Mouse (Mus musculus) layer of hippocampus, postnatal 10 days (tissue): Measurements from ENCODE around the gene Cetn2. TPM values are rescaled to one million over a fixed set of nuclear protein-coding genes. Genes with fewer than 3 reads are reported as not detected.

ENCODE experiments used
- DNase-seq, 2 experiments: peaks; one replicate each; pipeline ENCODE4 v3.0.0; 2021; ENCODE audit warnings: low spot score in 2 of 2
- long read RNA-seq: library from polyadenylated mRNA; stranded (forward); transcript quantifications from one replicate; pipeline ENCODE4 v2.0.0, GENCODE M21; 2023
- total RNA-seq, 2 experiments: library from RNA; stranded (reverse); gene quantifications; 2 replicates each; pipeline ENCODE4 v1.2.3; 2021

Cetn2 gene
- 10 to 100 TPM; 49.7 to 50.1 TPM for total RNA-seq
- long read RNA-seq, transcript Cetn2-201 (4 exons, 1,026 nt), result minor isoform, 9 of 118 reads
- long read RNA-seq, transcript Cetn2-203 (5 exons, 1,286 nt), result major isoform, 104 of 118 reads
- long read RNA-seq, partial matches to known transcripts, result 2 of 118 reads
- long read RNA-seq, other reads (novel, unspliced or antisense), result 2 of 118 reads

- peak; percentile 78 to 84 for DNase-seq
Observed at GRCm38 (mm10) chrX:72917884-72918681, at the start of gene Cetn2, which contains the start of gene Nsdhl. Gene Cetn2 (minus strand): TSS chrX:72918411. Gene Nsdhl (plus strand): TSS chrX:72918557.

DNA sequence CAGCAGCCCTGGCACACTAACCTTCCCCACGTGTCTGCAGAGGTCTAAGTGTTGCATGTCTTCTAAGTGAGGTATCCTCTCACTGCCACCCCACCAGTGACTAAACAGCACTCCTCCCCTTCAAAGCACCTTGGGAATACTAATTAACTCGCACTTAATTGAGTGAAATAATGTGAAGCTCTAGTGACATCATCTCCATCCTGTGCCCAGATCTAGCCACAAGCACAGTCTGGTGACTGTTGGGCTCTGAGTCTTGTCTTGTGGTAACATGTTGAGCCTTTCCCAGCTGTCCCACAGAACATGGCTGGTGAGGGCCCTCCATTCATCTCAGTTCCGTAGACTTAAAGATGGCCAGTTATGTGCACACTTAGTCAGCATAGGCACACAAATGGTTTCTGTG is 44.5 kb upstream of the Cetn2 start:
- no peak for DNase-seq

DNA sequence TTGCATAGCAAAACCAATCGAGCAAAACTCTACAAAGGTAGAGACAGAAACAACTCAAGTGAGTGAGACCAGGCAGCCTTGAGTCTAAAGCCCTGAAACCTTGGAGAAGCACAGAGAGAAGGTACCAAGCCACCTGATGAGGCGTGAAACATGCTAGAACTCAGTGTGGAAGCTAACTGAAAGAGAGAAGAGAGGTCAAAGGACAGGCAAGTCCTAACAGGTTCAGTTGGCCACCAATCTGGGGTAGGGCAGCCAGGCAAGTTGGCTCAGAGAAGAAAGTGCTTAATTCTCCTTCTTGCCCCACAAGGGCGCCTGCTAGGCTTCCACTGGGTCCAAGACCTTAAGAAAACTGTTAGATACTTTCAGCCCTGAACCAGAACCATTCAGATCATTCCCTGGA is 43.3 kb upstream of the Cetn2 start:
- no peak for DNase-seq

- DNase-seq, result no peak
Observed at GRCm38 (mm10) chrX:72960431-72960830, 42.2 kb upstream of the Cetn2 start.

- DNase-seq, result no peak
Observed at GRCm38 (mm10) chrX:72956486-72956885, 38.3 kb upstream of the Cetn2 start.

- no peak for DNase-seq
Observed at GRCm38 (mm10) chrX:72953464-72953863, 35.3 kb upstream of the Cetn2 start.

GRCm38 (mm10) chrX:72921391-72921790 is 3.2 kb upstream of the Cetn2 start:
- no peak for DNase-seq

- no peak for DNase-seq
Observed at GRCm38 (mm10) chrX:72918682-72919059, 460 bp upstream of the Cetn2 start.

DNA sequence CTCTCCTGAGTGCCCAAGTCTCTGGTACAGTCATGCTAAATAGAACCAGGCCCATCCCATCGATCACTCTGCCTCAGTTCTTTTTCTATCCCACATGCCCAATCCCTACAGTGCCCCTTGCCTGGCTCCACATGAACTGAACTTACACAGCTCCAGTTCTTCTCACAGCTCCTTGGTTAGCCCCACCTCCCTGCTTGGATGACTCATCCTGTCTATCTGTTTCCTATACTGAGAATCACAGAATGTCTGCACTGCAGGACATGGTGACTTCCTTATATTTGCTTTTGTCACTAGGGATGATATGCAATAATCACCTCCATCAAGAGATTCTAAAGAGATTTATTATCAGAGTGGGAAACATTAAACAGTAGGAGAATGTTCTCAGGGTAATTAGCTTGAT is 6.6 kb downstream of the Cetn2 start:
- no peak for DNase-seq

DNA sequence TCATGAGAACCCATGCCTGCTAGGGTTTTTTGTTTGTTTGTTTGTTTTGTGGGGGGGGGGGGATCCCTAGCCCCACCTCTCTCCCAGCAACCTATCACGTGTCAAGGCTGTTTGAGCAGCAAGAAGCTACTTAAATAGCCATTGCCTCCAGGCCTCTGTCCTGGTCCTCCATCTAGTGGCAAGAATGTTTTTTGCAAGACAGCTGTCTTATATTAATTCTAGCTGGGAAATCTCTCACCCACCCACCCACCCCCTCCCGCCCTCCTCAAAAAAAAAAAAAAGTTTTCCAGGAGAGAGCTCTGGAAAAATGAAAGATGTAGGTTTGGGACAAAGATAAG is 9.8 kb downstream of the Cetn2 start:
- DNase-seq, result peak; percentile 13 to 35

- no peak for DNase-seq
Observed at GRCm38 (mm10) chrX:72907619-72908403, 10.4 kb downstream of the Cetn2 start.

DNA sequence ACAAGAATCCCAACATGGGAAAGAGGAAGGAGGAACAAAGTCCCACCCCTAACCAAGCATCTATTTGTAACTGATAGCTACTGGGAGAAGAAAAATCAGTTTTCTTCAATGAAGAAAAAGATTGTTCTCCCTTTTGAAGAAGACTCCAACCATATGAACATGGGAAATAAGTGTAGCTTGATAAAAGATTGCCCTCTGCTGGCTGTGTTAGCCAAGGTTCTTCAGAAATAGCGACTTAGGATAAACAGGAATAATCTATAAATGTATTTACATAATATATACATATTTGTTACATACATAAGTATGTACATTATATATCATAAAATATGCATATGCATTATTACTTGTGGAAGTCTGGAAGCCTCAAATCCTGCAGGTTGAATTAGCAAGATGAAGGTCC is 15.7 kb downstream of the Cetn2 start:
- no peak for DNase-seq

DNA sequence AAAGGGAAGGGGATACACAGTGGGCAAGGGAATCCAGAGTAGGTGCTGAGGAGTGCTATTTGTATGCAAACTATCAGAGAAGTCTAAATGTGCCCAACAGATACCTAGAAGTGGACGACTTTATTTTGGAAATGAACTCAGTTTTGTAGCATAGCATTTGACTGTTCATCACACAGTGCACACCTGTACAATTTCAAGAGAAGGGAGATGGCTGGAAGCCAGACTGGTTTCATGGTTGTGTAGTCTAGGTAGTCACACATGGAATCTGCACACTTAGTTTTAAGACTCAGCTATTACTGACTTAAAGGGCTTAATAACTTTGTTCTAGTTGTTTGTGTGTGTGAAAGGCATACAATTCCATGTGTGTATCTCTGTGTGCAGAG is 22.2 kb downstream of the Cetn2 start:
- no peak for DNase-seq

DNA sequence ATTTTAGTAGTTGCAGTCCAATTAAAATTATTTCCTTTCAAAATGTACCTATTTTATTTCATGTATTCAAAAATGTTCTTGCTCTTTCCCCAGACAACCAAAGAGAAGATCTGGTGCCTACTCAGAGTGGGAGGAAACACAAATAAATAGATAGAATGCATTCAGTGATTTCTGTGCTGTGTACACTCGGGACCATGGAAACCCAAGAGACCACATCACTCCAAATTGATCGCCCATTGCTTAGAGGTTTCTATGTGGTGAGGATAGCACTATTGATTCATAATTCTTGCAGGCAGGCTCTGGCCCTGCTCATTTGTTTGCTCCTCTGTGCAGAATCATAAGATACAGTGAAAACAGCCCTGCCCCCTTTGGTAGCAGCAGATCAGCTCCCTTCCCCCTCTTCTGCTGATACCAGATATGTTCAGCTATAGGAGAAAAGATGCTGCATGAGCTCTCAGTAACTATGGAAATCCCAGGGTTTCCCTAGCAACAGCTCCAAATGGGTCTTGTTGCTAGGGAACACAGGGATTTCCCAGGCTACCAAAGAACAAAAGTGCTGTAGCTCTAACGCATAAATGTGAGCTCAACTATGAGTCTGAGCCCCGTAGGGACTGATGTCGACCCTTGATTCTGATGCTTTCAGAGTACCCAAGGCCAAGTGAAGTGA is 22.7 kb downstream of the Cetn2 start:
- peak; percentile 6 to 20 for DNase-seq

Other genes with a start within 250 kb of the Cetn2 start
- gene Gabrq, start 93.2 kb downstream of the Cetn2 start, total RNA-seq, result 1 to 10 TPM; 3.0 to 3.2 TPM
- gene Nsdhl, start 146 bp upstream of the Cetn2 start, total RNA-seq, result 10 to 100 TPM; 51.7 to 52.8 TPM
- gene Zfp185, start 68.9 kb upstream of the Cetn2 start, total RNA-seq, result 1 to 10 TPM; 1.0 to 1.7 TPM
- under 1 TPM; 0.65 to 0.80 TPM for gene Pnma5, start 118.7 kb upstream of the Cetn2 start, total RNA-seq
- gene Pnma3, start 146.4 kb upstream of the Cetn2 start, total RNA-seq, result 10 to 100 TPM; 25.5 to 28.1 TPM
- under 1 TPM in 1 of 2 experiments, not detected in 1; 0.32 TPM for gene Xlr4a, start 164.1 kb upstream of the Cetn2 start, total RNA-seq
- under 1 TPM; 0.62 to 0.80 TPM for gene Xlr3a, start 178.7 kb upstream of the Cetn2 start, total RNA-seq
- gene Gm14685, start 198.6 kb upstream of the Cetn2 start, total RNA-seq, result 1 to 10 TPM; 1.8 to 2.3 TPM
- not detected for gene Xlr5b, start 230.4 kb upstream of the Cetn2 start, total RNA-seq
- 1 to 10 TPM in 1 of 2 experiments, under 1 TPM in 1; 0.48 to 2.1 TPM for gene DXBay18, start 231.0 kb upstream of the Cetn2 start, total RNA-seq